Mouse (Mus musculus) myocyte (in vitro differentiated cells): ENCODE results near the gene Sag. TPM values are rescaled to one million over a fixed set of nuclear protein-coding genes. Genes with fewer than 3 reads are reported as not detected.

Experiments used
- H3K27me3 ChIP-seq: one replicate; pipeline ENCODE4 v1.6.1; 2011; ENCODE audit not compliant: control insufficient read depth, insufficient read depth, insufficient read length
- H3K36me3 ChIP-seq: one replicate; pipeline ENCODE4 v1.6.1; 2011; ENCODE audit not compliant: control insufficient read depth, insufficient read depth
- H3K4me2 ChIP-seq: one replicate; pipeline ENCODE4 v1.6.1; 2011; ENCODE audit warnings: low read depth, control low read depth
- H3K4me3 ChIP-seq: one replicate; pipeline ENCODE4 v1.5.1; 2011; ENCODE audit warnings: mild to moderate bottlenecking, control low read depth, moderate library complexity
- H3K79me2 ChIP-seq: one replicate; pipeline ENCODE4 v1.6.1; 2011; ENCODE audit not compliant: control insufficient read depth, insufficient read depth
- H3ac ChIP-seq: one replicate; pipeline ENCODE4 v1.6.1; 2011; ENCODE audit not compliant: control insufficient read depth, insufficient read length
- CEBPB ChIP-seq: IDR thresholded peaks from 2 replicates; pipeline ENCODE4 v1.6.1; 2011; ENCODE audit warnings: mild to moderate bottlenecking, moderate library complexity; ENCODE audit not compliant: poor library complexity, insufficient read depth, severe bottlenecking
- E2F4 ChIP-seq: IDR thresholded peaks from one replicate; pipeline ENCODE4 v1.6.1; 2011; ENCODE audit warnings: mild to moderate bottlenecking, control low read depth, moderate library complexity; ENCODE audit not compliant: insufficient read depth
- MAX ChIP-seq: IDR thresholded peaks from one replicate; pipeline ENCODE4 v1.6.1; 2011; ENCODE audit warnings: low read depth, mild to moderate bottlenecking, control low read depth
- MYOD1 ChIP-seq, 3 experiments: IDR thresholded peaks; one replicate each; pipeline ENCODE4 v1.6.1; 2011; ENCODE audit warnings: control low read depth in 2 of 3, low read depth in 2 of 3, mild to moderate bottlenecking in 2 of 3, moderate library complexity in 1 of 3; ENCODE audit not compliant: insufficient read length in 2 of 3, control insufficient read depth in 1 of 3
- MYOG ChIP-seq, 3 experiments: IDR thresholded peaks; one replicate each; pipeline ENCODE4 v1.6.1; 2011; ENCODE audit warnings: control low read depth in 2 of 3, low read depth in 2 of 3, mild to moderate bottlenecking in 2 of 3; ENCODE audit not compliant: insufficient read length in 2 of 3, control insufficient read depth in 1 of 3, insufficient read depth in 1 of 3
- POLR2A ChIP-seq: IDR thresholded peaks from one replicate; pipeline ENCODE4 v1.6.1; 2011; ENCODE audit warnings: low read depth, mild to moderate bottlenecking, control low read depth, moderate library complexity; ENCODE audit not compliant: insufficient read length
- POLR2AphosphoS2 ChIP-seq: IDR thresholded peaks from one replicate; pipeline ENCODE4 v1.6.1; 2011; ENCODE audit warnings: low read depth, control low read depth; ENCODE audit not compliant: insufficient read length
- REST ChIP-seq: IDR thresholded peaks from one replicate; pipeline ENCODE4 v1.6.1; 2011; ENCODE audit warnings: mild to moderate bottlenecking, control low read depth, moderate library complexity; ENCODE audit not compliant: insufficient read depth, insufficient read length
- SRF ChIP-seq: IDR thresholded peaks from one replicate; pipeline ENCODE4 v1.6.1; 2011; ENCODE audit warnings: low read depth; ENCODE audit not compliant: control insufficient read depth, insufficient read length
- TCF12 ChIP-seq: IDR thresholded peaks from one replicate; pipeline ENCODE4 v1.6.1; 2011; ENCODE audit warnings: mild to moderate bottlenecking, control low read depth; ENCODE audit not compliant: poor library complexity, insufficient read depth, severe bottlenecking
- TCF3 ChIP-seq: IDR thresholded peaks from one replicate; pipeline ENCODE4 v1.6.1; 2011; ENCODE audit warnings: low read depth, control low read depth; ENCODE audit not compliant: insufficient read length
- USF1 ChIP-seq: IDR thresholded peaks from one replicate; pipeline ENCODE4 v1.6.1; 2011; ENCODE audit warnings: low read depth, mild to moderate bottlenecking, control low read depth, moderate library complexity
- polyA plus RNA-seq: library from polyadenylated mRNA; unstranded; fragments of >200 nt; fragmentation: generic; extraction: Trizol; gene quantifications from one replicate; pipeline ENCODE4 v1.2.1, GENCODE M21; 2012; ENCODE audit warnings: missing spikeins

Gene Sag
- polyA plus RNA-seq, 1 experiment, result 0.72 TPM

DNA sequence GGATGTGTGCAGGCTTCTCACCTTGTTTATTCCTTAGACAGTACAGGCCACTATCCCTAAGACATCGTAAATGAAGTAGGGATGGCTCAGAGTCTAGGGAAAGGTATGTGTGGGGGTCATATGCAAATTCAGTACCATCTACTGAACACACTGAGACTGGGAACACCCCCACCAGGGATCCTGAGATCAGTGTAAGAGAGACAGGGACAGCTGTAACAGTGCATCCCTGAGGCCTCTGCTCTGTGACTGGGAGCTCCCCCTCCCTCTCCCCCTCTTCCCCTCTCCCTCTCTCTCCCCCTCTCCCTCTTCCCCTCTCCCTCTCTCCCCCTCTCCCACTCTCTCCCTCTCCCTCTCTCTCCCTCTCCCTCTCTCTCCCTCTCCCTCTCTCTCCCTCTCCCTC, 33.0 kb downstream of the Sag start:
- no peaks in the 10 kb centered on the region for H3K27me3 ChIP-seq
- no peak overlapping the region for H3K4me3 ChIP-seq
- H3ac ChIP-seq, result no peak overlapping the region
- TF ChIP-seq MYOD1 (IDR thresholded peaks at IDR 0.05; ENCODE audit: control insufficient read depth in 1 of 3, insufficient read length in 2 of 3, low read depth in 2 of 3) (peak; percentile 79 to 96 (median 88)), E2F4 (no peak)
- no peak overlapping the region for H3K4me2 ChIP-seq
- H3K79me2 ChIP-seq, result no peaks in the 10 kb centered on the region
- no peaks in the 10 kb centered on the region for H3K36me3 ChIP-seq

DNA sequence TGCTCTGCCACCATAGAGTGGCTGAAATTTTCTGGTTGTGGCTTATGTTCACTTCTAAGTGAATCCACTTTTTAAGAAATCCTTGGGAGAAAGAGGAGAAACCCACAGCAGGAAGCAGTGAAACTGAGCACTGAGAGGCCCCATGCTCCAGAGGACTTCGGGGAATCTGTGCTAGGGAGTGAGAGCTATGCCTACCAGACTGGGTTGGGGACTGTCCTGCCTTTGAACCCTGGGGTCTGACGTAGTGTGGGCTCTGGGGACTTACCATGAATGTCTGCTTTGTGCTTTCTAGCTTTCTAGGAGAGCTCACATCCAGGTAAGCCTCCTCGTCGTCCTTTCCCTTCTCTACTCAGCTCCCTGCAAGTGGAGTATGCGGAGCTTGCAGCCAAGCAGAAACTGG, 33.5 kb downstream of the Sag start:
- H3K79me2 ChIP-seq, result no peaks in the 10 kb centered on the region
- H3K36me3 ChIP-seq, result no peaks in the 10 kb centered on the region
- no peak overlapping the region for H3K4me3 ChIP-seq
- TF ChIP-seq MAX (no peak), POLR2A (no peak), SRF (no peak), POLR2AphosphoS2 (no peak), MYOD1 (IDR thresholded peaks at IDR 0.05; ENCODE audit: control insufficient read depth in 1 of 3, insufficient read length in 2 of 3, low read depth in 2 of 3) (no peak), CEBPB (no peak), TCF3 (no peak), E2F4 (no peak), USF1 (no peak), MYOG (IDR thresholded peaks at IDR 0.05; ENCODE audit: control insufficient read depth in 1 of 3, insufficient read depth in 1 of 3, insufficient read length in 2 of 3, low read depth in 2 of 3) (no peak), TCF12 (no peak), REST (no peak)
- H3K27me3 ChIP-seq, result no peaks in the 10 kb centered on the region
- peak overlapping the region; percentile 12 for H3K4me2 ChIP-seq
- H3ac ChIP-seq, result no peak overlapping the region

- Histone ChIP-seq H3K4me3 (no peak overlapping the region), H3K36me3 (no peaks in the 10 kb centered on the region), H3ac (no peak overlapping the region), H3K79me2 (no peaks in the 10 kb centered on the region), H3K4me2 (peak overlapping the region; percentile 16), H3K27me3 (no peaks in the 10 kb centered on the region)
- no peak for TF ChIP-seq POLR2A
Measured at GRCm38 (mm10) chr1:87840411-87841208, 37.1 kb downstream of the Sag start.

DNA sequence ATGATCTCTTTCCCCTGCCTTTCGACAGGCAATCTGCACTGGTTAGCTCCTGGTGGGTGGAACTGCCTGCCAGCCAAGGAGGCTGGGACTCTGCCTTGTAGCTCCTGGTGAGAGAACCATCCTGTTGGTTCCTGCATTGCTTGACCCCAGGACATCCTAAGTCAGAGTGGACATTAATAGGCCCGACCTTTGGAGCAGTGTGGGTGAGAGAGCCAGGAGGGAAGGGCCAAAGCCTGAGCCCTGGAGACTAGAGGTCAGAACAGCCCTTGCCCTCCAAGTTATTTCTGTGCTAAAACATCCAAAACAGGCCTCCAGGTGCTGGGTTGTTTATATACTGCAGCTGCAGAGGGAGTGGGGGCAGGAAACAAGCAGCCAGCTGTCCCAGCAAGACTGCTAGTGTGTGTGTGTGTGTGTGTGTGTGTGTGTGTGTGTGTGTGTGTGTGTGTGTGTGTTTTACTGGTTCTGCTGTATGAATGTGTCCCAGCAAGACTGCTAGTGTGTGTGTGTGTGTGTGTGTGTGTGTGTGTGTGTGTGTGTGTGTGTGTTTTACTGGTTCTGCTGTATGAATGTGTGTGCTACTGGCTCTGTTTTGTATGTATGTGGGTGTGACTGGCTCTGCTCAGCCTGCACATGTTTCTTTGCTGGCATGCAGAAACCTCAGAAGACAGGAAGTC, 43.5 kb downstream of the Sag start:
- no peaks in the 10 kb centered on the region for H3K27me3 ChIP-seq
- no peaks in the 10 kb centered on the region for H3K79me2 ChIP-seq
- TF ChIP-seq CEBPB (no peak), E2F4 (no peak), MYOG (IDR thresholded peaks at IDR 0.05; ENCODE audit: control insufficient read depth in 1 of 3, insufficient read depth in 1 of 3, insufficient read length in 2 of 3, low read depth in 2 of 3) (peak; percentile 86 to 95 (median 88)), USF1 (no peak), TCF3 (peak; percentile 82), MYOD1 (IDR thresholded peaks at IDR 0.05; ENCODE audit: control insufficient read depth in 1 of 3, insufficient read length in 2 of 3, low read depth in 2 of 3) (peak; percentile 79 to 85 (median 82)), REST (no peak), POLR2A (no peak), MAX (no peak), TCF12 (peak; percentile 95), SRF (no peak), POLR2AphosphoS2 (no peak)
- no peaks in the 10 kb centered on the region for H3K36me3 ChIP-seq
- H3K4me3 ChIP-seq, result no peak overlapping the region
- H3ac ChIP-seq, result no peak overlapping the region
- H3K4me2 ChIP-seq, result peak overlapping the region; percentile 60

DNA sequence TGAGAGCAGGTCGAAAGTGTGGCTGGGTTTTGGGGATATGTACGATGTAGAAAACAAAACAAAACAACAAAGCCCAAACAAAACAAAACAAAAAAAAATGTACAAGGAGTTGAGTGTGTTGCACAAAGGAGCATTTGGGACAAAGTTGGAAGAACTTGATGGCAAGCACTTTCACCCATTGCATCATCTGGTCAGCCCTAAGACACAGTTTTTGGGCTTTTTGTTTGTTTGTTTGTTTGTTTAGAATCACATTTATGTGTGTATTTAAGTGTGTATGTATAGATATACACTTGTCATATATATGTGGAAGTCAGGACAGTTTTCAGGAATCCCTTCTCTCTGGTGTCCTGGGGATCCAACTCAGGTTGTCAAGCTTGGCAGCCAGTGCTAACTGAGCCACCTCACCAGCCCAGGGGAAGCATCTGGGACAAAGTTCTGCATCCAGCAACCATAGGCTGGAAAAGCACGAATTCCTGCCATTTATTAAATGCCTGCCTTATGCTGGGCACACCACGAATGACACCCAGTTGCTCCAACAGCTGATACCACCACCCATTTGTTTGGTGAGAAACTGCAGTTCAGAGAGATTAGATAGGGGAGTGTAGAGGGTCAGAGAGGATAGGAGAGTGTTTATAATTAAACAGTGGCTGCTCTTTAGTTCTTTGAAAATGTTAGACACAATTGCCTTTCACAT, 44.1 kb downstream of the Sag start:
- no peak overlapping the region for H3ac ChIP-seq
- H3K79me2 ChIP-seq, result no peaks in the 10 kb centered on the region
- peak overlapping the region; percentile 60 for H3K4me2 ChIP-seq
- no peak overlapping the region for H3K4me3 ChIP-seq
- H3K27me3 ChIP-seq, result no peaks in the 10 kb centered on the region
- H3K36me3 ChIP-seq, result no peaks in the 10 kb centered on the region
- TF ChIP-seq E2F4 (no peak), CEBPB (peak; percentile 65), USF1 (no peak), TCF12 (peak; percentile 88), MYOG (IDR thresholded peaks at IDR 0.05; ENCODE audit: control insufficient read depth in 1 of 3, insufficient read depth in 1 of 3, insufficient read length in 2 of 3, low read depth in 2 of 3) (peak in 2 of 3 experiments; percentile 77 to 87), TCF3 (peak; percentile 54), MYOD1 (IDR thresholded peaks at IDR 0.05; ENCODE audit: control insufficient read depth in 1 of 3, insufficient read length in 2 of 3, low read depth in 2 of 3) (peak in 2 of 3 experiments; percentile 81 to 86)
